Mouse (Mus musculus) MN1 (cell line): ENCODE measurements around the gene Kcnq1.
A peak's percentile ranks its signal among the peaks of the same experiment; 100 is the strongest.

Experiments
- DNase-seq: peaks from one replicate; pipeline ENCODE4 v3.0.0-alpha.2; 2016; ENCODE audit warnings: low spot score

The Kcnq1 gene

GRCm38 (mm10) chr7:143318512-143318911, 212.3 kb downstream of the Kcnq1 start:
- no peak for DNase-seq

GRCm38 (mm10) chr7:143320367-143320766, 214.2 kb downstream of the Kcnq1 start:
- DNase-seq, result no peak

DNA sequence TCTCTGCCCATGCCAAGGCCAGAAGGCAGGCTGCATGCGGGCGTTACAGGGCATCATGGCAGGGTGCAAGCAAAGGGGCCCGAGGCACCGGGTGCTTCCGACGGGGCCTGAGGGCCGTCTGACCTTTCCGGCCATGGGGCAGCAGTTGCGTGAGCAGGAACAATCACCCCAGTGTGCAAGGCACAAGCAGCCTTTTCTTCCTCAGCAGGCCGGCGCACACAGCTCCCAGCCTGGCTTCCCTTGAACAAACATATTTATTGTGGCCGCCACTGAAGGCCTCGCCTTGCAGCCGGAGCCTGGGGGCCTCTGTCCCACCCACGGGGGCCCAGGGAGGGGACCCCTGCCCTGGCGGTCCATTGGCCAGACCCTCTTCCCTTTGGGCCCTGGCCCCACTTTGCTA, 218.9 kb downstream of the Kcnq1 start:
- DNase-seq, result no peak

- no peak for DNase-seq
These were observed 222.2 kb downstream of the Kcnq1 start for GRCm38 (mm10) chr7:143328185-143328915.

- DNase-seq, result no peak
These were observed 223.1 kb downstream of the Kcnq1 start for GRCm38 (mm10) chr7:143329110-143329810.

GRCm38 (mm10) chr7:143333040-143333439, 226.9 kb downstream of the Kcnq1 start:
- DNase-seq, result no peak

GRCm38 (mm10) chr7:143333604-143334003, 227.4 kb downstream of the Kcnq1 start:
- DNase-seq, result no peak

- DNase-seq, result no peak
These were observed 232.5 kb downstream of the Kcnq1 start for GRCm38 (mm10) chr7:143338690-143339089.

GRCm38 (mm10) chr7:143340601-143341281, 234.6 kb downstream of the Kcnq1 start:
- peak; percentile 93 for DNase-seq

DNA sequence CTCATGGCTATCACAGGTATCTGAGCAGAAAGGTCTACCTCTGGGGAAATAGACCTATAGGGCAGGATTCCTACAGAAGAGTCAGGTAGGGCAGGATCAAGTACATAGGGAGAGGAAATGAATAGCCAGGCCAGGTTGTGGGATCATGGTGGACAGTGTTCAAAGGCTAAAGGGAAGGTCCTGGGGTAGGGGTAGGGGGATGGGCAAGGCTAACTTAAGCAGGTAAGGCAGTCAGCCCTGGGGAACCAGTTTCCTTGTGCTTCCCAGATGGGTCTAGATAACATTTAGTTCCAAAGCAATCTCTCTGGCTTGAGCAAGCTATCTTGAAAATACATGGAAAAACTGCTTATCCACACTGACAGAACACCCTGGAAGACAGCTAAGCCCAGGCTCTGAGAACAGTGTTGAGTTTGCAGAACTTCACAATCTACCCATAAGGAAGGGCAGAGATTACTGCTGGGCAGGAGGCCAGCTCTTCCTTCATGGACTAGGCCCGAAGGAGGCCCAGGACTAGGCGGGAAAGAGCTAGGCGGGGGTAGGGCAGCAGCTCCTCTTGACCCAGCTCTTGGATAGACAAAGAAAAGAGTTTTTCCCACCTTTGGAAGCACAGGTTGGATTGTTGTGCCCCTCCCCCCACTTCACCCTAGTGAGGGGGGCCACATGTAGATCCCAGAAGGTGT, 235.3 kb downstream of the Kcnq1 start:
- DNase-seq, result peak; percentile 46

- DNase-seq, result peak; percentile 59
These were observed 237.7 kb downstream of the Kcnq1 start for GRCm38 (mm10) chr7:143343781-143344306.

GRCm38 (mm10) chr7:143349287-143349686, 243.1 kb downstream of the Kcnq1 start:
- DNase-seq, result no peak

GRCm38 (mm10) chr7:143349848-143350247, 243.7 kb downstream of the Kcnq1 start:
- no peak for DNase-seq

DNA sequence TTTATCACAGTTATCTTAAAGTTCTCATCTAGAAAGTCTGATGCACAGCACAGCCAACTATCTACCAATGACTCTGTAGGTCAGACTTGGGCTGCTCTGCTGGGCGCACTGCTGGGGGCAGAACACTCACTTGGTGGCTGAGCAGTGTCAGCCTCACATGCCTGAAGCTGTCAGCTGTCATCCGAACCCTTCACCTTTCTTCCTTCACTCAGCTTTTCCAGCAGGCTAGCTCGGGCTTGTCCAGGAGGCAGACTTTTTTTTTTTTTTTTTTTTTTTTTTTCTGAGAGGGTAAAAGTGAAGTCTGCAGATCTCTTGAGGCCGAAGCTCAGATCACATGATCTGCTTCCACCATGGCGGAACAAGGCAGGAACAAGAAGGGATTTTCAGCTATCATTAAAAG, 249.7 kb downstream of the Kcnq1 start:
- no peak for DNase-seq

DNA sequence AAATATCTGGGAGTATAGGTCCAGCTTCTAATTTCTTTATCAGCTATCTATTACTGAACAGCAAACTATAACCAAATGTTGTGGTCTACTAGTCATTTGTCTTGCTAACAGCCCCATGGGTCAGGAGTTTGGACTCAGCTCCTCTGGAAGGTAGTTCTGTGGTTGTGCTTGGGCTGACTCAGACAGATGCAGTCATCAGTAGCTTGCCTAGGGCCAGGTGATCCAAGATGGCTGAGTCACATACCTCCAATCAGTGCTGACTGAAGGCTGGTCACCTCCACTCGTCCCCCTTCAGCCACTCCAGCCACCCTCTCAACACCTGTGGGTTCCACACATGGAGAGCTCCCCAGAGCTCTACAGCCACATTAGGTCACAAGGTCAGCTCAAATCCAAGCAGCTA, 250.9 kb downstream of the Kcnq1 start:
- DNase-seq, result no peak

- DNase-seq, result no peak
These were observed 251.7 kb downstream of the Kcnq1 start for GRCm38 (mm10) chr7:143357831-143358230.

- no peak for DNase-seq
These were observed 253.6 kb downstream of the Kcnq1 start for GRCm38 (mm10) chr7:143359762-143360161.

DNA sequence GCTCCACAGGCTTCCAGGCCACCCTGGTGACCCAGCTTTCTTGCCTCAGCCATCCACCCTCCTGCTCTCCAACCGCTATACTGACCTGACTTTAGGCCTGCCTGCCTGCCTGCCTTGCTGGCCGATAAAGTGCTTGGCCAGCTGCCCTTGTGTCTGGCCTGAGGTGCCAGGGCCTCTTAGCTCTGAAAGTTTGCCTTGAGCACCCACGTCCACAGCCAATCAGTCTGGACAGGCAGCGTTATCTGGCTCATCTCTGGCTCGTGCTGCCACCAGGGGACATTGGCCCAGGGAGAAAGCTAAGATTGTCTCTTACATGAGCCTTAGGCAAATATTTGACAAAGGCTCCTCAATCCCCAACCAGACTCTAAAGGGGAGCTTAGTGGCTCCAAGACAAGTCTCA, 254.6 kb downstream of the Kcnq1 start:
- DNase-seq, result peak; percentile 32

- no peak for DNase-seq
These were observed 258.1 kb downstream of the Kcnq1 start for GRCm38 (mm10) chr7:143364092-143364832.

GRCm38 (mm10) chr7:143364969-143365839, 259.0 kb downstream of the Kcnq1 start:
- no peak for DNase-seq
